Mouse (Mus musculus): ENCODE measurements around the gene Cnih3. TPM values are rescaled to one million over a fixed set of nuclear protein-coding genes. Genes with fewer than 3 reads are reported as not detected.
A peak's percentile ranks its signal among the peaks of the same experiment; 100 is the strongest.

The Cnih3 gene
- polyA plus RNA-seq, 1 experiment from 2014 or later: 5.1 TPM

DNA sequence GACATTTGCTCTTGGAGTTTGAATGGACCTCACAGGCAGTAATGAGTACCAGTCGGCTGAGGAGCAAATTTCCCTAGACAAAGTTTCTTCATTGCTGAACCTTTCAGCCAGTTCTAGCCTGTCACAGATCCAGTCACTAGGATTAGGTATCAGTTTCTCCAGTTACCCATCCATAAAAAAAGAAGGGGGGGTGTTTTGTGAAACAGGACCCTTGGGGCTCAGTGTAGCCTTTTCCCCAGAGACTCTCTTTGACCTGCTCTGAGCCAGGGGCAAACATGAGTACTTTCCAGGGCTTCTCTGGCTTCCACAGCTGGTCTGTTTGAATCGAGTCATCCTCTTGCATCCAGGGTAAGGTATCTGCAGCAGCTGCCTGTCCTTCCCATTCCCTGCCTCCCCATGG is 5.4 kb downstream of the Cnih3 start:
- Histone ChIP-seq H3K4me1 (peaks cover 12% of the 10 kb centered on the region), H3K27ac (no peak overlapping the region), H3K9me3 (replicated peaks) (no peaks in the 10 kb centered on the region), H3K4me3 (no peak overlapping the region), H3K4me2 (replicated peaks) (no peak overlapping the region), H3K9ac (no peak overlapping the region), H3K27me3 (peaks cover 29% of the 10 kb centered on the region), H3K36me3 (no peaks in the 10 kb centered on the region)
- ATAC-seq (ENCODE audit: low FRiP score): no peak
- WGBS: 39% methylated on average over 2 of the region's 2 CpGs

GRCm38 (mm10) chr1:181358526-181358925 is 6.1 kb downstream of the Cnih3 start:
- Histone ChIP-seq H3K4me3 (no peak overlapping the region), H3K27ac (no peak overlapping the region), H3K4me2 (replicated peaks) (no peak overlapping the region), H3K9ac (no peak overlapping the region), H3K9me3 (replicated peaks) (no peaks in the 10 kb centered on the region), H3K4me1 (peaks cover 6% of the 10 kb centered on the region), H3K36me3 (no peaks in the 10 kb centered on the region), H3K27me3 (peaks cover 23% of the 10 kb centered on the region)
- no peak for ATAC-seq (ENCODE audit: low FRiP score)
- WGBS: 49% methylated on average over 7 of the region's 7 CpGs

GRCm38 (mm10) chr1:181360732-181361131 is 8.3 kb downstream of the Cnih3 start:
- Histone ChIP-seq H3K27me3 (peaks cover under 1% of the 10 kb centered on the region), H3K27ac (no peak overlapping the region), H3K9ac (no peak overlapping the region), H3K4me1 (no peaks in the 10 kb centered on the region), H3K4me3 (no peak overlapping the region), H3K36me3 (no peaks in the 10 kb centered on the region), H3K4me2 (replicated peaks) (no peak overlapping the region), H3K9me3 (replicated peaks) (no peaks in the 10 kb centered on the region)
- no peak for ATAC-seq (ENCODE audit: low FRiP score)
- WGBS: 78% methylated on average over 3 of the region's 3 CpGs

GRCm38 (mm10) chr1:181364025-181364424 is 11.6 kb downstream of the Cnih3 start:
- no peak for ATAC-seq (ENCODE audit: low FRiP score)
- 82% methylated on average over 4 of the region's 4 CpGs for WGBS
- Histone ChIP-seq H3K36me3 (no peaks in the 10 kb centered on the region), H3K9me3 (replicated peaks) (no peaks in the 10 kb centered on the region), H3K4me2 (replicated peaks) (no peak overlapping the region), H3K27ac (no peak overlapping the region), H3K9ac (no peak overlapping the region), H3K4me3 (no peak overlapping the region), H3K27me3 (no peaks in the 10 kb centered on the region), H3K4me1 (no peaks in the 10 kb centered on the region; the same call in 1 of the 2 replicates)

GRCm38 (mm10) chr1:181365376-181365775 is 12.9 kb downstream of the Cnih3 start:
- Histone ChIP-seq H3K4me1 (no peaks in the 10 kb centered on the region; the same call in 1 of the 2 replicates), H3K4me2 (replicated peaks) (no peak overlapping the region), H3K4me3 (no peak overlapping the region), H3K9ac (no peak overlapping the region), H3K36me3 (no peaks in the 10 kb centered on the region), H3K9me3 (replicated peaks) (no peaks in the 10 kb centered on the region), H3K27ac (no peak overlapping the region), H3K27me3 (no peaks in the 10 kb centered on the region)
- no peak for ATAC-seq (ENCODE audit: low FRiP score)
- 83% methylated on average over 3 of the region's 3 CpGs for WGBS

DNA sequence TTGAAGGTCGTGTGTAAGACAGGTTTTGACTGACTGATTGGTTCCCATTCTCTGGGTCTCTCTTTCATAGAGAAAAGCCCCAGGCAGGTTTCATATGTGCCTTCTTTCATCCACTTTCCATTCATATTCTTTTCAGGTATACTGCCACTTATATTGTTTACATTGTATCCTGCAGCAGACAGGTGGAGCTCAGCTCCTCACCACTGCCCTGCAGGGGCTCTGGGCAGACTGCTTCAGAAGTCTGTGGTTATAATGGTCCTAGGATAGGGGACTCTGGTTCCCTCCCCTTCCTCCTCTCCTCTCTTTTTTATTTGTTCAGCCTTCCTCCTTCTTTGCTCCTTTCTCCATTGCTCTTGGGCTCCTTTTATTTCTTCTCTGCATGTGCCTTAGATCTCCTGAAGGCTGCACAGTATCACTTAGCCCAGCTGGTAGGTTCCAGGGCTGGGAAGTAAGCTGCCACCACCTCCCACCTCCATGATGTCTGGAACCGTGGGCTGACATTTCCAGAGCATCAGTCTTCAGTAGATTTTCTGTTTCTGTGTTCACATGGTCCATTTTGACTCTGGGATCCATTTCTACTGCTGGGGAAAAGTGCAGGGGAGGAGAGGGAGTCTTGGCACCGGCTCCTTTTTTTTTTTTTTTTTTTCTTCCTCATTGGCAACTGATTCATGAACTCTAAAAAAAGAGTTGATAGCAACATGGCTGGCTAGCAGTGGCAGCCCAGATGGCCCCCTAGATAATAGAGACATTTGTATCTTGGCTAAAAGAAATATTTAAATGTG is 16.6 kb downstream of the Cnih3 start:
- no peak for ATAC-seq (ENCODE audit: low FRiP score)

DNA sequence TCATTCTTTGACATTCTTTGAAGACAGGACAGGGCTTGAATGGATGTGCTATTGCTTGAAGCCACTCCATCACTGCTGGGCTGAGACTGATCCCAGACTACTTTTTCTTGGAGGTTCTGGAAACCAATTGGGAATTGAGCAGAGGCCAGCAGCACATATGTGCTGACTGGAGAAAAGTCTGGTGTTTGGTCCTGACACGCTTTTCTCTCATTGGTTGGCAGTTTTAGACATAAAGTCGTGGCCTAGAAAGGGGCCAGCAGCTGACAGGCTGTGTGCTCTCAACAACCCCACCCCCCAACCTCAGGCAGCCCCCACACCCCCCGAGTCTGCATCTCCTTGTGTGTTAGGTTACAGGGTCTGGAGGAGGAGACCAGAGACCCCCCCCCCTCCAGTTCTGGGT is 17.9 kb downstream of the Cnih3 start:
- H3K9ac ChIP-seq: no peak overlapping the region
- H3K9me3 ChIP-seq (replicated peaks): no peaks in the 10 kb centered on the region
- no peak overlapping the region for H3K4me3 ChIP-seq
- 51% methylated on average over 3 of the region's 3 CpGs for WGBS
- no peak overlapping the region for H3K27ac ChIP-seq
- no peak for ATAC-seq (ENCODE audit: low FRiP score)
- H3K27me3 ChIP-seq: no peaks in the 10 kb centered on the region
- H3K4me1 ChIP-seq: no peaks in the 10 kb centered on the region; the same call in 1 of the 2 replicates
- no peak overlapping the region for H3K4me2 ChIP-seq (replicated peaks)
- no peaks in the 10 kb centered on the region for H3K36me3 ChIP-seq

More for the DNA sequence above, 16.6 kb downstream of the Cnih3 start:
- Histone ChIP-seq H3K27me3 (no peaks in the 10 kb centered on the region), H3K4me1 (no peaks in the 10 kb centered on the region; the same call in 1 of the 2 replicates), H3K9ac (no peak overlapping the region), H3K4me3 (no peak overlapping the region), H3K36me3 (no peaks in the 10 kb centered on the region), H3K27ac (no peak overlapping the region), H3K4me2 (replicated peaks) (no peak overlapping the region), H3K9me3 (replicated peaks) (no peaks in the 10 kb centered on the region)
- 50% methylated on average over 3 of the region's 3 CpGs for whole genome bisulfite sequencing

DNA sequence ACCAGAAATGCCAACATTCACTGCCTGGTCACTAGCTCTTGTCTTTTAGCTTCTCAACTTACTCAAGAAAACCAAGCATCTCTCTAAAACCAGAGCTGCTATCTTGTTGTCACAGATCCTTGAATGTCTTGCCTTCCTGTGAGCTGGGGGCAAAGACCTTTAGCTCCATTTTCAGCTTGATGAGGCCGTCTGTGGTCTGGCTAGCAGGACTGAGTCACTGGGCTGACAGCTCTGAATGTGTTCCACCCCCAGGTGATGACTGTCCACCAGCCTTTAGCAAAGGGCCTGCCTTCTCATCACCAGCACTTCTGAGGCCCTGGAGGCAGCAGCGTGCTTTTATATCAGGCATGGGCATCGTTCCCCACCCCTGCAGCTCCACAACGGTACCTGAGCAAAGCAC is 18.8 kb downstream of the Cnih3 start:
- H3K4me2 ChIP-seq (replicated peaks): no peak overlapping the region
- no peaks in the 10 kb centered on the region for H3K36me3 ChIP-seq
- 80% methylated on average over 4 of the region's 4 CpGs for WGBS
- no peaks in the 10 kb centered on the region for H3K27me3 ChIP-seq
- H3K27ac ChIP-seq: no peak overlapping the region
- H3K4me1 ChIP-seq: no peaks in the 10 kb centered on the region; the same call in 1 of the 2 replicates
- no peak overlapping the region for H3K9ac ChIP-seq
- ATAC-seq (ENCODE audit: low FRiP score): no peak
- H3K4me3 ChIP-seq: no peak overlapping the region
- no peaks in the 10 kb centered on the region for H3K9me3 ChIP-seq (replicated peaks)

DNA sequence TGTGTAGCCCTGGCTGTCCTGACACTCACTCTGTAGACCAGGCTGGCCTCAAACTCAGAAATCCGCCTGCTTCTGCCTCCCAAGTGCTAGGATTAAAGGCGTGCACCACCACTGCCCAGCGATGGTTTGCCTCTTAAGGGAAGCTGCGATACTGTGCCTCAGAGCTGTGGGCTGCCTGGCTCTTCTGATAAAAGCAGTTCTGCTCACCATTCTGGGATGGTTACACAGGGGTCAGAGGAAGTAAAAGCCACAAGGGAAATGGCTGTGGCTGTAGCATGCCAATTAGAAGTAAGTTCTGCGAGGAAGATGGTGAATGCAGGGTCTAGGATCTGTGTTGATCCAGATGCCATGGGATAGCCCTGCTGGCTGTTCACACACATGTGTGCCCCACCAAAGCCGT is 19.9 kb downstream of the Cnih3 start:
- Histone ChIP-seq H3K9me3 (replicated peaks) (no peaks in the 10 kb centered on the region), H3K4me2 (replicated peaks) (no peak overlapping the region), H3K36me3 (no peaks in the 10 kb centered on the region), H3K4me1 (no peaks in the 10 kb centered on the region; the same call in 1 of the 2 replicates), H3K27me3 (no peaks in the 10 kb centered on the region), H3K9ac (no peak overlapping the region), H3K4me3 (no peak overlapping the region), H3K27ac (no peak overlapping the region)
- no peak for ATAC-seq (ENCODE audit: low FRiP score)
- WGBS: 76% methylated on average over 6 of the region's 6 CpGs

DNA sequence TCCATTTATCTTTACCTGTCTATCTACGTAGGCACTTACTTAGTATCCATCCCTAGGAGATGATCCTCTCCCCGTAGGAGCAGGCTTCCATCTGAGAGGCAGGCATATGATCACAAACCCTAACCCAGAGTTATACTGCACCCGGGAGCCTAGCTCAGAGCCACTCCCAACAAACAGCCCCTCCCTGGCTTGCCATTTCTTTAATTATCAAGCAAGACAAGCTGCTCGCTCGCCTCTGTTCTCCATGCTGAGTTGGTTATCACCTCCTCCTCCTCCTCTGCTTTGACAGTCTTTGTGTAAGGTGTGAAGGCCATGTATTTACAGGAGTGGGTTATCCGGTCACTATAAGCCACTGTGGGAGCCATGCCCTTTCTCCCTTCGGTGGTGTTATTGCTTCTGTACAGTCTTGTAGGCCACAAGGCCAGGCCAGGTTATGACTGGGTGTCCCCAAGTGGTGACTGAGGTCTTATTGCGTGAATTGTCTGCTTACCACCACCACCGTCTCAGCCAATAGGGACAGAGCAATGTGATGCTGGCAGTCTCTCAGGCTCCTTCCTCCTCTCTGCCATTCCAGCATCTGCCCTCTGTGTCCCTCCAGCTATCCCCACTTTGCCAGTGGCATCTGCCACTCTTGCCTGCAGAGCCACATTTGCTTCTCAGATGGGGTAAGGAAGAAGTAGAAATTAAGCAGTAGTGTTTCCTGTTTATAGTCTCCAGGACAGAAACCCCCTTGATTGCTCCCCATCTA is 22.4 kb downstream of the Cnih3 start:
- H3K36me3 ChIP-seq: no peaks in the 10 kb centered on the region
- no peak overlapping the region for H3K27ac ChIP-seq
- no peak overlapping the region for H3K4me2 ChIP-seq (replicated peaks)
- no peaks in the 10 kb centered on the region for H3K4me1 ChIP-seq
- H3K4me3 ChIP-seq: no peak overlapping the region
- H3K27me3 ChIP-seq: no peaks in the 10 kb centered on the region
- no peaks in the 10 kb centered on the region for H3K9me3 ChIP-seq (replicated peaks)
- WGBS: 82% methylated on average over 9 of the region's 9 CpGs
- no peak overlapping the region for H3K9ac ChIP-seq
- no peak for ATAC-seq (ENCODE audit: low FRiP score)

GRCm38 (mm10) chr1:181376431-181376830 is 24.0 kb downstream of the Cnih3 start:
- Histone ChIP-seq H3K36me3 (no peaks in the 10 kb centered on the region), H3K9ac (no peak overlapping the region), H3K4me1 (no peaks in the 10 kb centered on the region), H3K4me3 (no peak overlapping the region), H3K27me3 (no peaks in the 10 kb centered on the region), H3K9me3 (replicated peaks) (no peaks in the 10 kb centered on the region), H3K27ac (no peak overlapping the region), H3K4me2 (replicated peaks) (no peak overlapping the region)
- ATAC-seq (ENCODE audit: low FRiP score): no peak
- 75% methylated on average over 8 of the region's 8 CpGs for WGBS

- Histone ChIP-seq H3K36me3 (no peaks in the 10 kb centered on the region), H3K4me1 (no peaks in the 10 kb centered on the region), H3K4me3 (no peak overlapping the region), H3K27me3 (no peaks in the 10 kb centered on the region), H3K27ac (no peak overlapping the region), H3K9ac (no peak overlapping the region), H3K4me2 (replicated peaks) (no peak overlapping the region), H3K9me3 (replicated peaks) (no peaks in the 10 kb centered on the region)
- peak; percentile 18; the same call in 1 of the 2 replicates for ATAC-seq (ENCODE audit: low FRiP score)
- WGBS: 24% methylated on average over 8 of the region's 8 CpGs
Measured at GRCm38 (mm10) chr1:181379664-181380063, 27.2 kb downstream of the Cnih3 start.

All from hindbrain, embryonic 12.5 days (tissue).